Mouse (Mus musculus): ENCODE measurements at regions not wholly inside any gene's neighbourhood (a gene's known extent, or its start where the extent isn't known, plus 50 kb on each side); places are given as distances from the start of the nearest gene placed in this dataset.
"Not testable (repeated sequence)": the region's sequence is repeated elsewhere in the genome, so short reads cannot be mapped to it uniquely, and the experiment has no call there.

- not testable (repeated sequence) for DNase-seq (ENCODE audit: low spot score)
Observed at GRCm38 (mm10) chr17:6489926-6490564, 60.1 kb downstream of the Dynlt1b start.

DNA sequence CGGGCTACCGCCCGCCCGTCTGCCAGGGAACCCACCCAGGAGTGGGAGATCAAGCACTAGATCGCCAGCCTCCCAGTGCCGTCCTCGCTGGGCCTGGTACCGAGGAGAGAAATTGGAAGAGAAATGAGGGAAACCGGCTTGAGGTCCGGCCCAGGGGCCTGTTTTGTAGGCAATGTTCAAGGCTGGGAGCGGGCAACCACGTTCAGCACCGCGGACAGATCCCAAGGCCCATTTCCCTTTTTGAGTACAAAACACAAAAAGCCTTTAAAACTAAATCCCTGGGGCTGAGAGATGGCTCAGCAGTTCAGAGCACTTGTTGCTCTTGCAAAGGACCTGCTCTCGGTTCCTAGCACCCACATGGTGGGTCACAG is 60.6 kb downstream of the Dynlt1b start:
- not testable (repeated sequence) for DNase-seq (ENCODE audit: low spot score)

DNA sequence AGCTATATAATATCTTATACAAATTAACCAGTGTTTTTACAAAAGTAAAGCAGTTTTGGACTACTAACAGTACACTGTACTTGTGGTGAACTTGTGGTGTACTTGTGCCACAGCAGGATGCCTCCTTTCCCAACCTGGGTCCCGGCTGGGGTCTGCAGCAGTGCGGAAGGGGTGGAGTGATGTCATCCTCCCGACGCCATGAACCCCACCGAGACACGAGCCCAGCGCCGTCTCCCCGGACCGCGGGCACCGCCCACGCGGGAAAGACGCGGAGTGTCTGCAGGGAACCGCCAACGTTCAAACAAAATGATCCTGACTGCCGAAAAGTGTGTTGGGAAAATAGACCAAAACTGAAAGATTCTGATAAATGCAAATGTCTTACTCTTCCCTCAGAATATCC is 62.6 kb downstream of the Dynlt1b start:
- DNase-seq (ENCODE audit: low spot score): not testable (repeated sequence)

DNA sequence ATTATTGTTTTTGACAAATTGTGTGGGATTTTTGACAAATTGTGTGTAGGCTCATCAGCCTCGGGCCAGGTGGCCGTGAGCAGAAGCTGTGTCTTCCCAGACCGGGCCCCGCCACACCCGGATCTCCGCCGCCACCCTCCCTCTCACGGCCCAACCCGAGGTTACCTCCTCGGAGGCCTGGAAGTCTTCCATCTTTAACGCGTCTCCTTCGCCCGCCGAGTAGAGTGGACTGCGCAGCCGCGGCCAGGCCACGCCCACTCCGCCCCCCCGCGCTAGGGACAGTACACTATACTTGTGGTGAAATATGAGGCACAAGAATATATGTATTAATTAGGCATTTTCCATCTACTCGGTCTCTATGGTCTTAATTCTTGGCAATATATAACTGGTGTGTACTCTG is 63.0 kb downstream of the Dynlt1b start:
- DNase-seq (ENCODE audit: low spot score): peak; percentile 73

- DNase-seq (ENCODE audit: low spot score): not testable (repeated sequence)
Observed at GRCm38 (mm10) chr17:6496491-6496890, 66.6 kb downstream of the Dynlt1b start.

DNA sequence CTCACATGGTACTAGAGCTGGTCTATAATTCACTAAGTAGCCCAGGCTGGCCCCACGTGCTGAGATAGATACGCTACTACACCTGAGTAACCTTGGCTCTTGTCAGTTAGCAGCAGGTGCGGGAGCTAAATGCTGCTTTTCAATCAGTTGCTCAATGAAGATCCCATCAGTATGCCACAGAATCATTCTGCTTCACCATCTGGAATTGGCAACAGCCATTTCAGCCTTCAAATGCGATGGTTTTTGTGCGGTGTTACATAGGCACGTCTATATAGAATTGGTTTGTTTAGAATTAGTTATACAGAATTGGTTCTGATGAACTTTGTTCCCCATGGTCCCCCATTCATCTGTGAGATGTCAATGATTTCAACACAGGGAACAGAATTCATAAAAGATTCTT is 72.8 kb downstream of the Dynlt1b start:
- DNase-seq (ENCODE audit: low spot score): not testable (repeated sequence)

DNA sequence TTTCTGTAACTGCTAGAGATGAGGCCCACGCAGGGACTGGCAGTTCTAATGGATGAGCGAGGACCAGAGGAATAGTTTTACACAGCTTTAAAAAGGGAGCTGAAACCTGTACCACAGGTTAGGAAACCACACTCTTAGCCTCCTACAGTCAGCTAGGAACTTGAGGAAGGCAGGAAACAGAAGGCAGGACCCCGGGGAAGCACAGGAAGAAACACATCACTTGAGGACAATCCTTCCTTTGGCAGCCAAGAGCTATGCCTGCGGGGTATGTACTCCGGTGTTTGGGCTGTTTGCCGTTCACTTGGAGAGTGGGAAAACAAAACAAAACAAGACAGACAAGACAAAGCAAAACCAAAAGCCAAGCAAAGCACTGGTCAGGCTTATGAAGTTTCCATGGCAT is 76.0 kb downstream of the Dynlt1b start:
- DNase-seq (ENCODE audit: low spot score): not testable (repeated sequence)

- DNase-seq (ENCODE audit: low spot score): not testable (repeated sequence)
Observed at GRCm38 (mm10) chr17:6515128-6515527, 85.2 kb downstream of the Dynlt1b start.

- not testable (repeated sequence) for DNase-seq (ENCODE audit: low spot score)
Observed at GRCm38 (mm10) chr17:6519107-6519506, 82.4 kb upstream of the Dynlt1c start.

GRCm38 (mm10) chr17:6520001-6520400 is 81.5 kb upstream of the Dynlt1c start:
- not testable (repeated sequence) for DNase-seq (ENCODE audit: low spot score)

GRCm38 (mm10) chr17:6520751-6521150 is 80.7 kb upstream of the Dynlt1c start:
- DNase-seq (ENCODE audit: low spot score): not testable (repeated sequence)

DNA sequence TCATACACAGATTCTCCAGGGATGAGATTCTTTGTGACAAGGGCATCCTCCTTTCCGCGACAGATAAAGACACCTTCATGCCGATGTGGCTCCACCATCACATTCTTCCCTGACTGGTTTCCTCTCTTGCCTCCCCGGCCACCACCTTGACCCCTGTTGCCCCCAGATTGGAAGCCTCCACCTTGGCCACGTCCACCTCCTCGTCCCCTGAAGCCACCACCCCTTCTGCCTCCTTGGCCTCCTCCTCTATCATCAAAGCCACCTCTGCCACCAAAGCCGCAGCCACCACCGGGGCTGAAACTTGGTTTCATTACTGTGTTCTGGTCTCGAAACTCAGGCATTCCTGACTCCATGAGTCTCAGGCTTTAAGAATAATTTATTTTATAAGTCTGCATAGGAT is 79.3 kb upstream of the Dynlt1c start:
- not testable (repeated sequence) for DNase-seq (ENCODE audit: low spot score)

DNA sequence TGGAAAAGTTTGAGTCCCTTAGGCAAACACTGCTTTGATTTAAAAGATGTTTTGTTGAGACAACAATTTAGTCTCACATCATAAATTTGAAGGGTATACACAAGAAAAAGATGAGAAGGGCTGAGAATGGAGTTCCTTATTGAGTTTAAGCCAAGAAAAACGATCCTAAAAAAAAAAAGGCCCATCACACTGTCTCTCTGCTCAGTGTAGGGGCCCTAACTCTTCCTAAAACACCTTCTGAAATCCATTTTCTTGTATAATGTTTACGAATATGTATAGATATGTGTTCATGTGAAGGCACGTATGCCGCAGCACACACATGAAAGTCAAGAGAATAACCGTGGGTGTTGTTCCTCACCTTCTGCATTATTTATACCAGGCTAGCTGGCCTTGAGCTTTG is 62.7 kb upstream of the Dynlt1c start:
- DNase-seq (ENCODE audit: low spot score): not testable (repeated sequence)

- not testable (repeated sequence) for DNase-seq (ENCODE audit: low spot score)
Observed at GRCm38 (mm10) chr17:6547064-6547760, 54.3 kb upstream of the Dynlt1c start.

- not testable (repeated sequence) for DNase-seq (ENCODE audit: low spot score)
Observed at GRCm38 (mm10) chr17:6547937-6548336, 53.5 kb upstream of the Dynlt1c start.

All from lung, postnatal 25 days (tissue).